ENCODE assay signal across 8 mouse cellular contexts in genomic region chr12:55836199-55836951, GRCm38 (mm10). TPM values are rescaled to one million over a fixed set of nuclear protein-coding genes. Genes with fewer than 3 reads are reported as not detected.
A peak's percentile ranks its signal among the peaks of the same experiment; 100 is the strongest.
DNase-seq lines count a peak whose midpoint lies in the region; ATAC-seq and TF ChIP-seq lines count a peak whose summit lies in the region.

Gene Brms1l (plus strand): TSS chr12:55836324.

- peak within 1 kb of the TSS; percentile 81 for H3K27ac ChIP-seq in lung, postnatal 0 days (ENCODE audit: low read length)

- peak within 1 kb of the TSS; percentile 50 for H3K9ac ChIP-seq in lung, postnatal 0 days (replicated peaks; ENCODE audit: low read depth)

- H3K4me2 ChIP-seq in lung, postnatal 0 days (replicated peaks; ENCODE audit: low read depth, low read length), result peak within 1 kb of the TSS; percentile 83

- H3K9me3 ChIP-seq in lung, postnatal 0 days (ENCODE audit: low read length), result no peaks in the 10 kb centered on the region

- no peaks in the 10 kb centered on the region for H3K4me1 ChIP-seq in lung, postnatal 0 days (ENCODE audit: insufficient read depth, low read depth, low read length)

- WGBS in lung, postnatal 0 days, result under 1% methylated on average over 64 of the region's 77 CpGs

- H3K36me3 ChIP-seq in lung, postnatal 0 days (ENCODE audit: insufficient read depth, low read length), result no peaks in the 10 kb centered on the region

- peak within 1 kb of the TSS; percentile 64 for H3K4me3 ChIP-seq in lung, postnatal 0 days (ENCODE audit: low read depth, low read length)

- peak; percentile 100 for DNase-seq in MEL-GATA-1-ER (ENCODE audit: extremely low read depth, low read depth)
- DNase-seq in cerebellum, adult 8-10 months, result peak; percentile 94
- peak; percentile 99 for DNase-seq in forelimb bud, embryonic 11.5 days (ENCODE audit: low read depth, low spot score)
- peak; percentile 98 for DNase-seq in layer of hippocampus, adult 9-11 months
- DNase-seq in lung, postnatal 0 days (ENCODE audit: low spot score), result peak; percentile 100
- peak; percentile 83 for DNase-seq in ovary, postnatal 14 days (ENCODE audit: low spot score)
- DNase-seq in thymus, postnatal 14 days, result peak; percentile 97

- TF ChIP-seq CTCF in lung, postnatal 0 days (IDR thresholded peaks at IDR 0.05), result no peak

- TF ChIP-seq EP300 in lung, postnatal 0 days (IDR thresholded peaks at IDR 0.05), result no peak

- H3K27me3 ChIP-seq in lung, postnatal 0 days (replicated peaks; ENCODE audit: insufficient read depth, low read length), result no peaks in the 10 kb centered on the region

- peak; percentile 99 for ATAC-seq in hematopoietic stem cell, adult 5-6 weeks (replicated peaks in 1 of 2; ENCODE audit: insufficient read depth in 1 of 2, low FRiP score in 2 of 2, low TSS enrichment in 1 of 2, low read depth in 1 of 2, poor library complexity in 2 of 2, severe bottlenecking in 2 of 2)
- peak; percentile 99 for ATAC-seq in lung, postnatal 0 days

RNA-seq across cellular contexts. Expression of gene Brms1l, which starts in this region (rescaled TPM):
- 14.9 and 23.7 TPM in 2 replicates for total RNA-seq in hematopoietic stem cell, adult 5-6 weeks (2017)
- polyA plus RNA-seq in lung, postnatal 0 days (2015; fragmentation: Nextera tagmentation; extraction: Ambion mirVana), result 24.9 and 25.3 TPM in 2 replicates

Comparison
In these comparisons a context has a peak if more than half of its experiments do, and no peak if none do; other contexts are left out.
1. Peak in every context shown above with its lines: DNase-seq, ATAC-seq, H3K4me3 ChIP-seq and H3K27ac ChIP-seq.